ENCODE assay signal across 7 mouse cellular contexts in genomic region chr8:92827243-92828034, GRCm38 (mm10). TPM values are rescaled to one million over a fixed set of nuclear protein-coding genes. Genes with fewer than 3 reads are reported as not detected.
DNase-seq lines count a peak whose midpoint lies in the region; ATAC-seq lines count a peak whose summit lies in the region.

Gene Mmp2 (plus strand): TSS chr8:92827291.

- H3K27ac ChIP-seq in embryonic facial prominence, embryonic 11.5 days (replicated peaks; ENCODE audit: low read depth, low read length): peak within 1 kb of the TSS; percentile 83
- H3K27ac ChIP-seq in heart, embryonic 11.5 days (ENCODE audit: low read depth, low read length): peak within 1 kb of the TSS; percentile 75

- WGBS in embryonic facial prominence, embryonic 11.5 days: under 1% methylated on average over 36 of the region's 37 CpGs
- 2% methylated on average over 34 of the region's 37 CpGs for WGBS in heart, embryonic 11.5 days (ENCODE audit: insufficient replicate concordance)

- ATAC-seq in embryonic facial prominence, embryonic 11.5 days (replicated peaks; ENCODE audit: insufficient number of reproducible peaks, low FRiP score, low TSS enrichment, low read depth): peak; percentile 79
- no peak; the same call in 1 of the 2 replicates for ATAC-seq in heart, embryonic 11.5 days (replicated peaks; ENCODE audit: insufficient number of reproducible peaks, low FRiP score, low TSS enrichment)
- peak; percentile 40 for ATAC-seq in megakaryocyte progenitor cell, adult 5-6 weeks (replicated peaks; ENCODE audit: poor library complexity)

- peak within 1 kb of the TSS; percentile 88 for H3K4me2 ChIP-seq in embryonic facial prominence, embryonic 11.5 days (ENCODE audit: low read depth, low read length)
- H3K4me2 ChIP-seq in heart, embryonic 11.5 days: peak within 1 kb of the TSS; percentile 77

- no peaks in the 10 kb centered on the region for H3K9me3 ChIP-seq in embryonic facial prominence, embryonic 11.5 days (replicated peaks; ENCODE audit: control insufficient read depth, low read length)
- no peaks in the 10 kb centered on the region for H3K9me3 ChIP-seq in heart, embryonic 11.5 days (replicated peaks; ENCODE audit: control insufficient read depth, low read length)

- H3K27me3 ChIP-seq in embryonic facial prominence, embryonic 11.5 days (ENCODE audit: control insufficient read depth, insufficient read depth, low read length): no peaks in the 10 kb centered on the region
- H3K27me3 ChIP-seq in heart, embryonic 11.5 days (ENCODE audit: control insufficient read depth, insufficient read depth, low read length): peaks cover 18% of the 10 kb centered on the region

- H3K9ac ChIP-seq in embryonic facial prominence, embryonic 11.5 days (replicated peaks; ENCODE audit: low read length): peak within 1 kb of the TSS; percentile 91
- H3K9ac ChIP-seq in heart, embryonic 11.5 days (ENCODE audit: low read depth, low read length): peak within 1 kb of the TSS; percentile 79

- DNase-seq in adrenal gland, adult 2 months: no peak
- peak; percentile 84 for DNase-seq in embryonic facial prominence, embryonic 11.5 days (ENCODE audit: low spot score)
- DNase-seq in kidney, postnatal 36 days: peak; percentile 9 to 35
- DNase-seq in yolk sac, embryonic 10.5 days (ENCODE audit: low spot score): peak; percentile 60
- no peak for DNase-seq in frontal cortex, adult 2 months (ENCODE audit: extremely low spot score in 1 of 2, low spot score in 1 of 2)

- peaks cover 3% of the 10 kb centered on the region; the same call in 1 of the 2 replicates for H3K4me1 ChIP-seq in embryonic facial prominence, embryonic 11.5 days (ENCODE audit: control insufficient read depth, insufficient read depth, low read length)
- no peaks in the 10 kb centered on the region; the same call in 1 of the 2 replicates for H3K4me1 ChIP-seq in heart, embryonic 11.5 days (ENCODE audit: control insufficient read depth, insufficient read depth, low read length)

- no peaks in the 10 kb centered on the region; the same call in 1 of the 2 replicates for H3K36me3 ChIP-seq in embryonic facial prominence, embryonic 11.5 days (replicated peaks; ENCODE audit: control insufficient read depth, insufficient read depth, low read depth, low read length)
- H3K36me3 ChIP-seq in heart, embryonic 11.5 days (ENCODE audit: control insufficient read depth, insufficient read depth, low read length): no peaks in the 10 kb centered on the region

- peak within 1 kb of the TSS; percentile 68 for H3K4me3 ChIP-seq in embryonic facial prominence, embryonic 11.5 days (ENCODE audit: low read depth, low read length)
- H3K4me3 ChIP-seq in heart, embryonic 11.5 days (ENCODE audit: low read depth, low read length): peak within 1 kb of the TSS; percentile 56

RNA-seq across cellular contexts. Expression of gene Mmp2, which starts in this region (rescaled TPM):
- total RNA-seq in adrenal gland, adult 2 months (2021): 10 to 100 TPM; 21.6 to 38.8 TPM
- 20.9 and 22.4 TPM in 2 replicates for polyA plus RNA-seq in adrenal gland, adult 2 months (2012; rRNA removed)
- polyA plus RNA-seq in embryonic facial prominence, embryonic 11.5 days (2014; fragmentation: Nextera tagmentation; extraction: Ambion mirVana): 177 and 184 TPM in 2 replicates
- polyA plus RNA-seq in heart, embryonic 11.5 days (2014; fragmentation: Nextera tagmentation; extraction: Ambion mirVana): 107 TPM in 2 replicates
- total RNA-seq in megakaryocyte progenitor cell, adult 5-6 weeks (2015): 0.59 and 0.79 TPM in 2 replicates
- 0.37 and 1.6 TPM in 2 replicates for total RNA-seq in megakaryocyte progenitor cell, adult 5-6 weeks (2017)
- polyA plus RNA-seq in frontal cortex, adult 2 months (2012; rRNA removed): 2.4 and 2.8 TPM in 2 replicates

Comparison
In these comparisons a context has a peak if more than half of its experiments do, and no peak if none do; other contexts are left out.
1. RNA of gene Mmp2 (total RNA-seq): 21.6 to 38.8 TPM in adrenal gland, adult 2 months; 0.37 to 1.6 TPM in megakaryocyte progenitor cell, adult 5-6 weeks; every median in the first group is over 4 times any median in the second.
2. DNase-seq: peak in embryonic facial prominence, embryonic 11.5 days (single experiment), kidney, postnatal 36 days (2 of 2) and yolk sac, embryonic 10.5 days (single experiment); none in adrenal gland, adult 2 months (single experiment) and frontal cortex, adult 2 months (0 of 2).